Mouse (Mus musculus): Measurements from ENCODE around the gene Sel1l. TPM values are rescaled to one million over a fixed set of nuclear protein-coding genes. Genes with fewer than 3 reads are reported as not detected.
"Not testable (repeated sequence)": the region's sequence is repeated elsewhere in the genome, so short reads cannot be mapped to it uniquely, and the experiment has no call there.

Gene Sel1l
- polyA plus RNA-seq, 1 experiment from 2014 or later, result 67.1 TPM

DNA sequence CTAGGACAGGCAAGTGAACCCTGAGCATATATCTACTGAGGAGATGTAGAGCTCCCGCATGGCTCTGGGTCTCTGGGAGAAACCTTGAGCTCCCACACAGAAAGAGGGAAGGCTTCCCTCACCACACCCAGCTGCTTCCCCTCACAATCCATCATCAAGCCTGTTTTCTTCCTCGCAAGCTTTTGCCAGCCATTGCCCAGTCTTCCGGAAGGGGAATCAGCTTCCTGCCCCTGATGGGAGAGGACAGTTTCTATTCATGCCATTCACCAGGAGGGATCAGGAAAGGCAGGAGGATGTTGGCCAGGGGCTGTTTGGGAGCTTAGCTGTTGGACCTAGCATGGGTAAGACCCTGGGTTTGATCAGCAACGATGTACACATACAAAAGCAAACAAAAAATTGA lies 52.2 kb downstream of the Sel1l start:
- DNase-seq (ENCODE audit: low spot score) (no peak), ATAC-seq (replicated peaks; ENCODE audit: low FRiP score) (no peak)
- no peaks in the 10 kb centered on the region for H3K27me3 ChIP-seq (replicated peaks; ENCODE audit: control insufficient read depth, insufficient read depth, low read length)
- H3K4me1 ChIP-seq (replicated peaks; ENCODE audit: control insufficient read depth, insufficient read depth, low read length), result peaks cover 3% of the 10 kb centered on the region; the same call in 1 of the 2 replicates
- no peak overlapping the region for H3K4me2 ChIP-seq
- no peak overlapping the region for H3K27ac ChIP-seq (ENCODE audit: low read depth, low read length)
- WGBS, result 76% methylated on average over 4 of the region's 4 CpGs
- H3K9ac ChIP-seq (ENCODE audit: low read depth, low read length), result no peak overlapping the region
- no peaks in the 10 kb centered on the region for H3K9me3 ChIP-seq (ENCODE audit: control insufficient read depth, low read length)
- H3K36me3 ChIP-seq (ENCODE audit: control insufficient read depth, insufficient read depth, low read length), result no peaks in the 10 kb centered on the region
- no peak overlapping the region for H3K4me3 ChIP-seq (ENCODE audit: low read depth, low read length)

DNA sequence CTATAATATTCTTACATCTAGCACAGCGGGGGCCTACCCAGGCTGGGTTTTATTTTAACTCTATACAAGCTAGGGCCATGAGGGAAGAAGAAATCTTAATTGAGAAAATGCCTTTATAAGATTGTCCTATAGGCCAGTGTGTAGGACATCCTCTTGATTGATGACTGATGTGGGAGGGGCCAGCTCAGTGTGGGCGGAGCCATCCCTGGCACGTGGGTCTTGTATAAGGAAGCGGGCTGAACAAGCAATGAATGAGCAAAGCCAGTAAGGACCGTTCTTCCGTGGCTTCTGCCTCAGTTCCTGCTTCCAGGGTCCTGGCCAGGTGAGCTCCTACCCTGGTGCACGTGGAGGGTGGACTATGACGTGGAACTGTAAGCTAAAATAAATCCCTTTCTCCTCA lies 55.7 kb downstream of the Sel1l start:
- DNase-seq (ENCODE audit: low spot score), result no peak
- Histone ChIP-seq H3K4me1 (replicated peaks; ENCODE audit: control insufficient read depth, insufficient read depth, low read length) (no peaks in the 10 kb centered on the region), H3K4me3 (ENCODE audit: low read depth, low read length) (no peak overlapping the region), H3K36me3 (ENCODE audit: control insufficient read depth, insufficient read depth, low read length) (no peaks in the 10 kb centered on the region), H3K9ac (ENCODE audit: low read depth, low read length) (no peak overlapping the region), H3K4me2 (no peak overlapping the region), H3K9me3 (ENCODE audit: control insufficient read depth, low read length) (no peaks in the 10 kb centered on the region), H3K27ac (ENCODE audit: low read depth, low read length) (no peak overlapping the region), H3K27me3 (replicated peaks; ENCODE audit: control insufficient read depth, insufficient read depth, low read length) (no peaks in the 10 kb centered on the region)
- ATAC-seq (replicated peaks; ENCODE audit: low FRiP score), result 0 out of 2 replicates have a peak, but pooled peaks have one; percentile 41
- 74% methylated on average over 8 of the region's 8 CpGs for WGBS

DNA sequence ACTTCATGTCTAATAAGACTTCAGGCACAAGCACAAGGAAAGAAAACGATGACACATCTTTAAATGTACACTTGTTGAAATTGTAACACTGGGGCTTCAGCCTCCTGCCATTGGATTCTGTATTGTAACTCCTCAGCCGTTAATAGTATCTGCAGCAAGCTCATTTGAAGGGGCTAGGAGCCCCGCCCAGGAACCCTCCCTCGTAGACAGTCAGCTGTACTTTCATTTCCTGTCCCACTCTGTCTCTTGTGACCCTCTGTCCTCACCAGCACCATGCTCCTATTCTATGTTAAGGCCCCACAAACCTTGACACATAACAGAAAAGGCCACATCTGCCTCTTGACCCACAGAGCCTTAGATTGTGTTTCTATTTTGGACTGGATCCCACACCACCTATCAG lies 57.1 kb downstream of the Sel1l start:
- WGBS, result 42% methylated on average over 4 of the region's 4 CpGs
- no peak for ATAC-seq (replicated peaks; ENCODE audit: low FRiP score)
- no peaks in the 10 kb centered on the region for H3K36me3 ChIP-seq (ENCODE audit: control insufficient read depth, insufficient read depth, low read length)

DNA sequence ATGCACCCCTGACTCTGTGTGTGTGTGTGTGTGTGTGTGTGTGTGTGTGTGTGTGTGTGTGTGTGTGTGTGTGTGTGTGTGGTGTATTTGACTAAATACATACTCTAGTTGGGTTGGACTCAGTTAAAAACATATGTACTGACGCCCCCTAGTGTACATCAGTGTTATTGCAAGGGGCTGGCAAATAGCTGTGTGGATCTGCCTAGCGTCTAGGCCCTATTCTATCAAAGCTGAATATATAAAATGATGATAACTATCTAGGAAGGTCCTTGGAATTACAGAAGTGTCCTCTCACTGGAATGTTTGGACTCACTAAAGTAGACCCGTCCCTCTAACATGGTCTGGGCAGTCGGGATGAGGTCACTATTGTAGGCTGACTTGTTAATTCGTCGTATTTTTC lies 59.2 kb downstream of the Sel1l start:
- Histone ChIP-seq H3K9me3 (ENCODE audit: control insufficient read depth, low read length) (no peaks in the 10 kb centered on the region), H3K4me2 (no peak overlapping the region), H3K4me3 (ENCODE audit: low read depth, low read length) (no peak overlapping the region), H3K27me3 (replicated peaks; ENCODE audit: control insufficient read depth, insufficient read depth, low read length) (no peaks in the 10 kb centered on the region), H3K36me3 (ENCODE audit: control insufficient read depth, insufficient read depth, low read length) (no peaks in the 10 kb centered on the region), H3K9ac (ENCODE audit: low read depth, low read length) (no peak overlapping the region), H3K4me1 (replicated peaks; ENCODE audit: control insufficient read depth, insufficient read depth, low read length) (no peaks in the 10 kb centered on the region), H3K27ac (ENCODE audit: low read depth, low read length) (no peak overlapping the region)
- 56% methylated on average over 6 of the region's 6 CpGs for WGBS
- ATAC-seq (replicated peaks; ENCODE audit: low FRiP score) (peak; percentile 46; the same call in 1 of the 2 replicates), DNase-seq (ENCODE audit: low spot score) (no peak)

More for the DNA sequence above, 57.1 kb downstream of the Sel1l start:
- Histone ChIP-seq H3K27me3 (replicated peaks; ENCODE audit: control insufficient read depth, insufficient read depth, low read length) (no peaks in the 10 kb centered on the region), H3K4me2 (no peak overlapping the region), H3K4me3 (ENCODE audit: low read depth, low read length) (no peak overlapping the region), H3K27ac (ENCODE audit: low read depth, low read length) (no peak overlapping the region), H3K9me3 (ENCODE audit: control insufficient read depth, low read length) (no peaks in the 10 kb centered on the region), H3K9ac (ENCODE audit: low read depth, low read length) (no peak overlapping the region), H3K4me1 (replicated peaks; ENCODE audit: control insufficient read depth, insufficient read depth, low read length) (no peaks in the 10 kb centered on the region)
- DNase-seq (ENCODE audit: low spot score), result no peak

DNA sequence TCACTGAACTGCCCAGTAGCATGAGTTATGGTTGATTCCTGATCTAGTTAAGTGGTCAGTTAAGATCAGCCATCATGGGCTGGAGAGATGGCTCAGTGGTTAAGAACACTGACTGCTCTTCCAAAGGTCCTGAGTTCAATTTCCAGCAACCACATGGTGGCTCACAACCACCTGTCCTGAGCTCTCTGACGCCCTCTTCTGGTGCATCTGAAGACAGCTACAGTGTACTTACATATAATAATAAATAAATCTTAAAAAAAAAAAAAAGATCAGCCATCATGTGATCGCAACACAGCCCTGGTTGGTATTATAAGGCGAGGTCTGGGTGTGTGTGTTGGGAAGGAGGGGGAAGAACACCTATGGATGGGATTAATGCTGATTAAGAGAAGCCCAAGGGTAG lies 60.5 kb downstream of the Sel1l start:
- H3K4me2 ChIP-seq; H3K9ac ChIP-seq (ENCODE audit: low read depth, low read length); H3K4me1 ChIP-seq (replicated peaks; ENCODE audit: control insufficient read depth, insufficient read depth, low read length); H3K4me3 ChIP-seq (ENCODE audit: low read depth, low read length); H3K9me3 ChIP-seq (ENCODE audit: control insufficient read depth, low read length); ATAC-seq (replicated peaks; ENCODE audit: low FRiP score); H3K27me3 ChIP-seq (replicated peaks; ENCODE audit: control insufficient read depth, insufficient read depth, low read length); H3K27ac ChIP-seq (ENCODE audit: low read depth, low read length); DNase-seq (ENCODE audit: low spot score); H3K36me3 ChIP-seq (ENCODE audit: control insufficient read depth, insufficient read depth, low read length): not testable (repeated sequence)
- 62% methylated on average over 3 of the region's 3 CpGs for WGBS

DNA sequence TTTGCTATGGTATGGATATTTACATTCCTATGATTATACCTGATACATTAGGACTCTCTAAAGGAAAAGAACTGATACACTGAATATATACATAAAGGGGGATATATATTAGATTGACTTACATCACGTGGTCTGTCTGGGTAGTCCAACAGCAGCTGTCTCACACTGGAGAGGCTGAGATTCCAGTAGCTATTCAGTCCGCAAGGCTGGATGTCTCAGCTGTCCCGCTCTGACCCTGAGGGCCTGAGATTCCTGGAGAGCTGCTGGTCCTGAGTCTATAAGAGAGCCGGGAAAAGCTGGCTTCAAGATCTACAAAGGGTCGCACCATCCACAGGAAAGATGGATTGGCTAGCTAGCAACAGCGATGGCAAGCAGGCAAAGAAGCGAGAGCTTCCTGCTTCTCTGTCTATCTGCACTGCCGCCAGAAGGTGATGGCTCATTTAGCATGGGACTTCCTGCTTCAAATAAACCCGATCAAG lies 61.0 kb downstream of the Sel1l start, which contains the start of gene Ston2:
Gene Ston2, minus strand, starts transcription at position 429 of the 479 bp plus-strand sequence.
- Histone ChIP-seq H3K36me3 (ENCODE audit: control insufficient read depth, insufficient read depth, low read length) (no peaks in the 10 kb centered on the region), H3K4me3 (ENCODE audit: low read depth, low read length) (no peak within 1 kb of the TSS), H3K27ac (ENCODE audit: low read depth, low read length) (no peak within 1 kb of the TSS), H3K27me3 (replicated peaks; ENCODE audit: control insufficient read depth, insufficient read depth, low read length) (no peaks in the 10 kb centered on the region), H3K9ac (ENCODE audit: low read depth, low read length) (no peak within 1 kb of the TSS), H3K9me3 (ENCODE audit: control insufficient read depth, low read length) (no peaks in the 10 kb centered on the region), H3K4me1 (replicated peaks; ENCODE audit: control insufficient read depth, insufficient read depth, low read length) (no peaks in the 10 kb centered on the region), H3K4me2 (no peak within 1 kb of the TSS)
- ATAC-seq (replicated peaks; ENCODE audit: low FRiP score) (no peak), DNase-seq (ENCODE audit: low spot score) (no peak)
- whole genome bisulfite sequencing, result 76% methylated on average over 9 of the region's 9 CpGs

DNA sequence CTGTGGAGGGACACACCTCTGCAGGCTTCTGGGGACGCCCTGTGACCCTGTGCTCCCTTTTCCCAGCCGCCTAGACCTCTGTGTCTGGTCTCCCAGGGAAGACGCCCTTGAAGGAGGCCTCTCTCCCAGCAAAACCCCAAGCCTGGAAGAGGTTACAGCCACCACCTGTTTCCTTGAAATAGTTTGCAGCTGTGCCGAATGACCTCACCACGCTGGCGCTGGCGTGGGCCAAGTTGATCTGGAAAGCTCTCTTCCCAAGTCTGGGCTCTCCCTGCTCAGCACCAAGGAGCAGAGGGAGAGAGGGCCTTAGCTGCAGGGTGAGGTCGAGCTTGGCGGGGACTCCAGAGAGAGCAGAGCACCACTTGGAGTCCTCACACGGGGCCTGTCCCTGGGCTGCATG lies 62.6 kb downstream of the Sel1l start:
- H3K36me3 ChIP-seq (ENCODE audit: control insufficient read depth, insufficient read depth, low read length), result no peaks in the 10 kb centered on the region
- no peaks in the 10 kb centered on the region for H3K4me1 ChIP-seq (replicated peaks; ENCODE audit: control insufficient read depth, insufficient read depth, low read length)
- no peak overlapping the region for H3K4me2 ChIP-seq
- DNase-seq (ENCODE audit: low spot score) (no peak), ATAC-seq (replicated peaks; ENCODE audit: low FRiP score) (no peak)
- WGBS, result 56% methylated on average over 10 of the region's 10 CpGs
- no peak overlapping the region for H3K9ac ChIP-seq (ENCODE audit: low read depth, low read length)
- no peaks in the 10 kb centered on the region for H3K9me3 ChIP-seq (ENCODE audit: control insufficient read depth, low read length)
- H3K27me3 ChIP-seq (replicated peaks; ENCODE audit: control insufficient read depth, insufficient read depth, low read length), result no peaks in the 10 kb centered on the region
- no peak overlapping the region for H3K4me3 ChIP-seq (ENCODE audit: low read depth, low read length)
- no peak overlapping the region for H3K27ac ChIP-seq (ENCODE audit: low read depth, low read length)

DNA sequence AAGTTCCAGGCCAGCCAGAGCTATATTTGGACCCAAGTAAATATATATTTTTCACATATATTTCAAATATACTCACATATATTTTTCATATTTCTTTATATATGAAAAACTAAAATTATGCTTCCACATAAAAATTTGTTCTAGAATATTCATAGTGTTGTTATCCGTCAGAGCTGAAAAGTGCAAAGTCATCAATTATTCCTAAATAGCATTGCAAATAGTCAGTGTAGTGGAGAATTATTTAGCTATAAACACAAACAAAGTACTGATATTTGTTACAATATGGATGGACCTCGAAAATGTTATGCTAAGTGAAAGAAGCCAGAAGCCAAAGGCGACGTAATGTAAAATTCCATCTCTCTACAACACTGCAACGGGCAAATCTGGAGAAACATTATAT lies 67.5 kb downstream of the Sel1l start:
- 86% methylated on average over 5 of the region's 5 CpGs for WGBS
- no peaks in the 10 kb centered on the region for H3K36me3 ChIP-seq (ENCODE audit: control insufficient read depth, insufficient read depth, low read length)
- H3K9ac ChIP-seq (ENCODE audit: low read depth, low read length), result no peak overlapping the region
- no peak for ATAC-seq (replicated peaks; ENCODE audit: low FRiP score)
- peaks cover 3% of the 10 kb centered on the region for H3K27me3 ChIP-seq (replicated peaks; ENCODE audit: control insufficient read depth, insufficient read depth, low read length)
- DNase-seq (ENCODE audit: low spot score), result no peak
- no peaks in the 10 kb centered on the region for H3K9me3 ChIP-seq (ENCODE audit: control insufficient read depth, low read length)
- peaks cover 21% of the 10 kb centered on the region for H3K4me1 ChIP-seq (replicated peaks; ENCODE audit: control insufficient read depth, insufficient read depth, low read length)
- H3K4me3 ChIP-seq (ENCODE audit: low read depth, low read length), result no peak overlapping the region
- no peak overlapping the region for H3K27ac ChIP-seq (ENCODE audit: low read depth, low read length)
- H3K4me2 ChIP-seq, result no peak overlapping the region

DNA sequence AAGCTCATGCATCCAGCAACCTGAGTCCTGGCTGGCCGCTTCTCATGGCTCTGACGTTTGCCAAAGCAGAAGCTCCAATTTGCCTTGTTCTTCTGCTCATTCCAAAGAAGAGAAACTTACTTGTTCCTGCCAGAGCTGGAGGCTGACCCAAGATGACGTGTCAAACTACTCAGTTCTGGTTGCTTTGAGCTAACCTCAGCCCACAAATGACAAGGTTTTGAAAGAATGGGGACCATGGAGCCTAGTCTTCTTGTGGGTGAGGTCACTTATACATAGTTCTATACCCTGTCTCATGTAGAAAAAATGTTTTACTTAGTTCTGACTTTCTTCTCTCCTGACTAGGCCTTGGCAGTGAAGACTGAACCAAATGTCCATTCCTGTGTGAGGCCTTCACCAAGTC lies 68.4 kb downstream of the Sel1l start:
- peaks cover 3% of the 10 kb centered on the region for H3K27me3 ChIP-seq (replicated peaks; ENCODE audit: control insufficient read depth, insufficient read depth, low read length)
- no peak overlapping the region for H3K9ac ChIP-seq (ENCODE audit: low read depth, low read length)
- WGBS, result 78% methylated on average over 3 of the region's 3 CpGs
- H3K4me3 ChIP-seq (ENCODE audit: low read depth, low read length), result no peak overlapping the region
- ATAC-seq (replicated peaks; ENCODE audit: low FRiP score), result no peak
- H3K36me3 ChIP-seq (ENCODE audit: control insufficient read depth, insufficient read depth, low read length), result no peaks in the 10 kb centered on the region
- peaks cover 28% of the 10 kb centered on the region for H3K4me1 ChIP-seq (replicated peaks; ENCODE audit: control insufficient read depth, insufficient read depth, low read length)
- no peak overlapping the region for H3K27ac ChIP-seq (ENCODE audit: low read depth, low read length)
- no peak overlapping the region for H3K4me2 ChIP-seq
- no peak for DNase-seq (ENCODE audit: low spot score)
- H3K9me3 ChIP-seq (ENCODE audit: control insufficient read depth, low read length), result no peaks in the 10 kb centered on the region

Data from liver, embryonic 11.5 days (tissue).